Mouse (Mus musculus) embryonic facial prominence, embryonic 10.5 days (tissue): ENCODE measurements at regions not wholly inside any gene's neighbourhood (a gene's known extent, or its start where the extent isn't known, plus 50 kb on each side); places are given as distances from the start of the nearest gene placed in this dataset.
A peak's percentile ranks its signal among the peaks of the same experiment; 100 is the strongest.

Source experiments
- DNase-seq: peaks from one replicate; pipeline ENCODE4 v3.0.0-alpha.2; 2017; ENCODE audit warnings: low spot score
- H3K27ac ChIP-seq: fragments of 300-500 bp; sonication (generic); replicated peaks from 2 replicates; pipeline ENCODE4 v1.5.1; 2016; ENCODE audit warnings: mild to moderate bottlenecking
- H3K27me3 ChIP-seq: fragments of 300-500 bp; sonication (generic); replicated peaks from 2 replicates; pipeline ENCODE4 v1.6.1; 2016; ENCODE audit warnings: low read depth, mild to moderate bottlenecking; ENCODE audit not compliant: poor library complexity, severe bottlenecking
- H3K36me3 ChIP-seq: fragments of 300-500 bp; sonication (generic); replicated peaks from 2 replicates; pipeline ENCODE4 v1.6.1; 2016; ENCODE audit warnings: mild to moderate bottlenecking, moderate library complexity
- H3K4me1 ChIP-seq: fragments of 300-500 bp; sonication (generic); 2 replicates; pipeline ENCODE4 v1.6.1; 2016
- H3K4me3 ChIP-seq: fragments of 300-500 bp; sonication (generic); 2 replicates; pipeline ENCODE4 v1.5.1; 2016; ENCODE audit warnings: mild to moderate bottlenecking, moderate library complexity
- H3K9me3 ChIP-seq: fragments of 300-500 bp; sonication (generic); 2 replicates; pipeline ENCODE4 v1.6.1; 2016; ENCODE audit warnings: mild to moderate bottlenecking
- WGBS: fragments of 180-500 bp; shearing (Covaris S2); methylation state at CpG from one replicate; pipeline ENCODE4 v1.1.7; 2016; 5-methylcytosine and 5-hydroxymethylcytosine counted together

- Histone ChIP-seq H3K27me3 (no peaks in the 10 kb centered on the region), H3K4me1 (no peaks in the 10 kb centered on the region), H3K36me3 (no peaks in the 10 kb centered on the region), H3K9me3 (no peaks in the 10 kb centered on the region), H3K4me3 (no peak overlapping the region), H3K27ac (no peak overlapping the region)
- no peak for DNase-seq
- 85% methylated on average over 2 of the region's 2 CpGs for WGBS
These were observed 259.5 kb upstream of the Defb41 start for GRCm38 (mm10) chr1:18524485-18524884.

DNA sequence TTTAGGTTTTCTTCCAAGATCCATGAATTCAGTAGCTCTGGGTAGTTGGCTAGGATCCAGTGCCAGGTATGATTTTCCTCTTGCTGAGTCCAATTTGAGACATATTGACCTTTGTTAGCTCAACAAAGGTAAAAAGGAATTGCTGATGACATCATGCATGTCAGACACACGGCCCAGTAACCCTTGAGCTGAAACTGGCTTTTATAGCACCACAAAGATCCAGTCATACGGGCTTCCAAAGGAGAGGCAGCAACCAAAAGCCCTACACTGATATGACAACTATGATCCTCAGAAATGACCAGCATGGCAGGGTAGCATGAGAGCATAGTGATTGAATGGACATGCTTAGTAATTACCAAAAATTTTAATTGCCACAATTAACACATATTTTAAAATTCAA is 258.0 kb upstream of the Defb41 start:
- Histone ChIP-seq H3K36me3 (no peaks in the 10 kb centered on the region), H3K27ac (no peak overlapping the region), H3K27me3 (no peaks in the 10 kb centered on the region), H3K4me3 (no peak overlapping the region), H3K4me1 (no peaks in the 10 kb centered on the region), H3K9me3 (no peaks in the 10 kb centered on the region)
- WGBS: 75% methylated on average over 2 of the region's 2 CpGs
- DNase-seq: no peak

DNA sequence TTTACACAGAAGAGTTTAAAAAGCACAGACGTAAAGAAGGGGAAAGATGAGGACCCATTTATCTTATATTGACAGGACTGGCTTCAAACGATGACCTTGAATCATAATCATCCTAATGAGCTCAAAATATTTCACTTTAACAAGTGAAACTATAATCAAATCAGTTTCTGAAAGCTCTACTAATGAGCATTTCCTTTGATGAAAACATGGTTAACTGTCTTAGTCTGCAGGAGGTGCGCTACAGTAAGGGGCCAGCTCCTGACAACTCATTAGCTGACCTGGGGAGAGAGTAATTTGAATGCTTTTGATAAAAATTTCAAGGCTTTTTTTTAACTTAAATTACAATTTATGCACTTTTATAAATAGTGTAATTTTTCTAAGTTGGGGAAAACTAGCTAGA is 247.8 kb upstream of the Defb41 start:
- 86% methylated on average over 3 of the region's 3 CpGs for WGBS
- H3K27me3 ChIP-seq: no peaks in the 10 kb centered on the region
- no peaks in the 10 kb centered on the region for H3K36me3 ChIP-seq
- H3K9me3 ChIP-seq: no peaks in the 10 kb centered on the region
- no peak overlapping the region for H3K27ac ChIP-seq
- DNase-seq: no peak
- H3K4me1 ChIP-seq: no peaks in the 10 kb centered on the region
- H3K4me3 ChIP-seq: no peak overlapping the region

DNA sequence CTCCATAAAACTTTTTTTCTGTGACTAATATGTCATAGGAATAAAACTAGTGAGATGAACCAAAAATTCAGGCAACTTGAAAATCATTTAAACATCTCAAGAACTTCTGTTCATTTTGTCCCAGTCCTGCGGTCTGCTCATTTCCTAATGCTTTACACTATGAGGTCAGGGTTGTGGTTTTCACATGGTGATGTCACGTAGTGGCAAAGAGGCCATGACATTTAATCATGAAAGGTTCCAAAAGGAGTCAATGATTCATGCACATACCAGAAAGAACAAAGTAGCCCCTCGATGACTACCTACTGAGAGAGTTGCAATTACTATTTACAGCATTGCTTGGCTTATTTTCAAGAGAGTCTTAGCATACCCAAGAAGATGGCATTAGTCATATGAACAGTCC is 233.6 kb upstream of the Defb41 start:
- Histone ChIP-seq H3K36me3 (no peaks in the 10 kb centered on the region), H3K4me1 (no peaks in the 10 kb centered on the region), H3K27me3 (no peaks in the 10 kb centered on the region), H3K4me3 (no peak overlapping the region), H3K27ac (no peak overlapping the region), H3K9me3 (no peaks in the 10 kb centered on the region)
- 86% methylated on average over 3 of the region's 3 CpGs for WGBS
- no peak for DNase-seq

- no peaks in the 10 kb centered on the region for H3K27me3 ChIP-seq
- no peaks in the 10 kb centered on the region for H3K9me3 ChIP-seq
- no peak for DNase-seq
- no peak overlapping the region for H3K4me3 ChIP-seq
- H3K36me3 ChIP-seq: no peaks in the 10 kb centered on the region
- H3K4me1 ChIP-seq: no peaks in the 10 kb centered on the region
- WGBS: 88% methylated on average over 2 of the region's 2 CpGs
- H3K27ac ChIP-seq: no peak overlapping the region
These were observed 203.6 kb upstream of the Defb41 start for GRCm38 (mm10) chr1:18468496-18468895.

DNA sequence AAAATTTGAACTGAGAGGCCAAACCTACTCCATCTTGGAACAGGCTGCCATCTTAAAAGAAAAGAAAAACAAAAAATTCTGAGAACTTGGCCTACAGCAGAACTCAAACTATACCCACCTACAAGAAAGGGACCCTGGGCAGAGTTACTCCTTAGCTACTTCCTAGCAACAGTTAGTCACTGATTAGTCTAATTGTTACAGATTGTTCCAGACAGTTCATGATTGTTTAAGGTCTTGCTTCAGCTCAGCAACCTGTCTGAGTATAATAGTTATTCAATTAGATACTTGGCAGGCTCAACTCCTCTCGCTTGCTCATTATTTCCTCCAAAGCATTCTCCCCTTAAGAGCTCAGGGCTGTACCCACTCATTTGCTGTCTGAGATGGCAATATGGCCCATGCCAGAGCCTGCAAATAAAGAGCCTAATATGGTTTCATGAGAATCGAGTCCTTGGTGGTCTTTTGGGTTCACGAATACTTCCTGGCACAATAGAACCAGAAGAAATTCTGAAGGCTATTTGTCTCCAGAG is 200.4 kb upstream of the Defb41 start:
- Histone ChIP-seq H3K27ac (no peak overlapping the region), H3K4me3 (no peak overlapping the region), H3K9me3 (no peaks in the 10 kb centered on the region), H3K27me3 (no peaks in the 10 kb centered on the region), H3K4me1 (0 out of 2 replicates have a peak, but pooled peaks cover 3% of the 10 kb centered on the region), H3K36me3 (no peaks in the 10 kb centered on the region)
- WGBS: 92% methylated on average over 3 of the region's 3 CpGs
- no peak for DNase-seq

DNA sequence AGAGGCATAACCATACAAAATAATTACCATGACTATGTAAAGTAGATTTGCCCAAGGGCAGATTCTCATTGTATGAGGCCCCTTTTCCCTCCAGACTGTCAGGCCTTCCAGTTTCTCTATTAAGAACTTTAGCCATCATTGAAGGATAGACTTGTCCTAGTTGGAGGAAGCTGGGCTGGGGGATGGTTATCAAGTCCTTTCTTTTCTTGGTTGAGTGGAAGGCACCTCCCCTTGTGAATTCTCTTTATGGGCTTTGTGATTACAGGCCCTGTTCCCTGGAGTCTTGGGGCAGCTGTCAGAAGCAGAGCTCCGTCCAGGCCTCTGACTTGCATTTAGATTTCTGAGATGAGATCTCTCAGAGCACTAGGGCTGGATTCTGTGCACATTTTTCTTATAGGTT is 198.3 kb upstream of the Defb41 start:
- no peak overlapping the region for H3K27ac ChIP-seq
- no peaks in the 10 kb centered on the region for H3K9me3 ChIP-seq
- 45% methylated on average over 1 of the region's 1 CpGs for WGBS
- no peaks in the 10 kb centered on the region for H3K27me3 ChIP-seq
- H3K36me3 ChIP-seq: no peaks in the 10 kb centered on the region
- H3K4me3 ChIP-seq: no peak overlapping the region
- no peak for DNase-seq
- H3K4me1 ChIP-seq: 0 out of 2 replicates have a peak, but pooled peaks cover 3% of the 10 kb centered on the region

- Histone ChIP-seq H3K4me3 (no peak overlapping the region), H3K4me1 (peaks cover 10% of the 10 kb centered on the region), H3K27ac (no peak overlapping the region), H3K27me3 (no peaks in the 10 kb centered on the region), H3K9me3 (no peaks in the 10 kb centered on the region), H3K36me3 (no peaks in the 10 kb centered on the region)
- DNase-seq: peak; percentile 9
- WGBS: 33% methylated on average over 3 of the region's 3 CpGs
These were observed 151.4 kb upstream of the Defb41 start for GRCm38 (mm10) chr1:18416297-18416732.

DNA sequence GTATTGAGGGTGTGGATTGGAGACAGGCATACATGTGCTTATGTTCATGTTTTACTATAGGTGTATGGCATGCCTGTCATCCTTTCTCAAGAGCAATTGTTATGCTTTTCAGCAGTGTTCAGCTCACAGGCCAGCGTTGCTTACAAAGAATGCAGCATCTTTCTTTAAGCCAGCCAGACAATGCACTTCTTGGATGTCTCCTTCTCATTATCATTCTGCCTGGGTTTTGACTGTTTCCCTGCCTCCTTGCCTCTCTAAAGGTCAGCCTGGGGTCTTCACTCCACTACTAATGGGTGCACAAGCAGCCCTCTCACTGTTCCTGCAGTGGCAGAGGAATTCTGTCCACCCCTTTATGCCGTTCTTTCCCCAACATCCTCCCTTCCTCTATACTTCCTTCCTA is 150.9 kb upstream of the Defb41 start:
- WGBS: 33% methylated on average over 2 of the region's 2 CpGs
- no peaks in the 10 kb centered on the region for H3K27me3 ChIP-seq
- H3K4me3 ChIP-seq: no peak overlapping the region
- no peaks in the 10 kb centered on the region for H3K9me3 ChIP-seq
- H3K27ac ChIP-seq: no peak overlapping the region
- H3K4me1 ChIP-seq: peaks cover 10% of the 10 kb centered on the region
- no peaks in the 10 kb centered on the region for H3K36me3 ChIP-seq
- DNase-seq: no peak

DNA sequence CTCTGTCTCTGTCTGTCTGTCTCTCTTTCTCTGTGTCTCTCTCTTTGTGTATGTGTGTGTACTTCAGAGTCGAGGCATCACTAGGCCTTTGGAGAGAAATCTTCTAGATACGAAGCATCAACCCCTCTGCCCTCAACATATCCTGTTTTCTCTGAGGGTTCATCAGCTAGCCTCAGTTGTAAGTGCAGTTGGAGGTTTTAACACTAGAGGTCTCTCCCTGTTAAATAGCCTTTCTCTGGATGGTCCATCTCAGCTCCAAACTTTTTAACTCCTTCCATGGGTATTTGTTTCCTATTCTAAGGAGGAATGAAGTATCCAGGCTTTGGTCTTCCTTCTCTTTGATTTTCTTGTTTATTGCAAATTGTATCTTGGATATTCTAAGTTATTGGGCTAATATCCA is 147.8 kb upstream of the Defb41 start:
- Histone ChIP-seq H3K36me3 (no peaks in the 10 kb centered on the region), H3K9me3 (no peaks in the 10 kb centered on the region), H3K4me1 (peaks cover 10% of the 10 kb centered on the region), H3K27ac (no peak overlapping the region), H3K27me3 (no peaks in the 10 kb centered on the region), H3K4me3 (no peak overlapping the region)
- WGBS: 57% methylated on average over 2 of the region's 2 CpGs
- DNase-seq: no peak

GRCm38 (mm10) chr1:18389591-18389990 is 124.7 kb upstream of the Defb41 start:
- H3K36me3 ChIP-seq: no peaks in the 10 kb centered on the region
- H3K9me3 ChIP-seq: no peaks in the 10 kb centered on the region
- H3K27me3 ChIP-seq: no peaks in the 10 kb centered on the region
- no peak overlapping the region for H3K27ac ChIP-seq
- no peaks in the 10 kb centered on the region for H3K4me1 ChIP-seq
- no peak for DNase-seq
- no peak overlapping the region for H3K4me3 ChIP-seq

DNA sequence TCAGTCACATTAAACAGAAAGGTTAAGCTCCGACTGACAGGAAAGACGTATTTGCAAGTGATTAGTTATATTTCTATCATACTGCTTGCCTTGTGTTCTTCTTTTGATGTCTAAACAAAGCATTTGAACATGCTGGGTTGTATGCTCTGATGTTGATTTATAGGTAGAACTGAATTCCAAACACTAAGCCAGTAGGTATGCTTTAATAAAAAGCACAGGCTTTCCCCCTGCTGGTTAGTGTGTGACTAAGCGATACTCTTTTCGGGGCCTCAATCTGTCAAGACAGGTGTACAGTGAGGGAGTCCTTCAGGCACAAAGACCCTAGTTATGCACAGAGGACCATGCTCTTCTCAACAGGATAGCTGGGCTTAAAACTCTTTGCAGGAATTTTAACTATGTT is 119.1 kb upstream of the Defb41 start:
- no peaks in the 10 kb centered on the region for H3K4me1 ChIP-seq
- H3K36me3 ChIP-seq: no peaks in the 10 kb centered on the region
- DNase-seq: no peak
- H3K27ac ChIP-seq: no peak overlapping the region
- WGBS: 77% methylated on average over 4 of the region's 4 CpGs
- no peak overlapping the region for H3K4me3 ChIP-seq
- no peaks in the 10 kb centered on the region for H3K27me3 ChIP-seq
- no peaks in the 10 kb centered on the region for H3K9me3 ChIP-seq

DNA sequence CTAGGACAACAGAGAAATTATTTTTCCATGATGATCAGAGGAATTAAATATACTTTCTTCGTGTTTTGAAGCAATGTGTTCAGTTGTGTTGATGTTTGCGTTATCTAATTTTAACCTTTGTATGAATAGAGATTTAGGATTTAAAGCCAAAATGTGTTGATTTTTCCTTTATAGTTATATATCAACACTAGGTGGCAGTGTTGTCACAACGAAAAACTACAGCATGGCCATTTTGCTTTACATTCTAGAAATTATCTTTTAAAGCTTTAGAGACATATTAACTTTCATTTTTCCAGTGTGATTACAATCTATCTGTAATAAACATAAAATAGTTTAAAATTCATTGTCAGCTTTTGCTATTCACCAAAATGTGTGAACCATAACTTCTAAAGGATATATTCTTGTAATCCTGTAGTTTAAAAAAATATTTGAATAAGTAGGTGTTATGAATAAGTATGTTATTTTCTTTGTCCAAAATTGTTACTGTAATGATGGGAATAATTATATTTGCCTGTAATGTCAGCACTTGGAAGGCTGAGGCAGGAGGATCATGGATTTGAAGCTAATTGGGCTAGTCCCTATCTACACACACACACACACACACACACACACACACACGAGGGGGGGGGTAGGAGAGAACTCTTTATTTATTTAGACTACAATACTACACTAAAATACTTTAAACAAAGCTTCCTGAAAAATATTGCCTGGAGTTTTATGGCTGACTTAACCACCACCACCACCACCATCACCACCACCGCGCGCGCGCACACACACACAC is 95.2 kb upstream of the Defb41 start:
- Histone ChIP-seq H3K27me3 (no peaks in the 10 kb centered on the region), H3K36me3 (no peaks in the 10 kb centered on the region), H3K9me3 (no peaks in the 10 kb centered on the region), H3K27ac (no peak overlapping the region), H3K4me1 (no peaks in the 10 kb centered on the region), H3K4me3 (no peak overlapping the region)
- no peak for DNase-seq
- WGBS: 65% methylated on average over 9 of the region's 9 CpGs
